Mouse (Mus musculus) cerebellum, adult 2 months (tissue): ENCODE measurements around the gene 9530077C05Rik.

ENCODE experiments used
- CTCF ChIP-seq: fragments of 200-500 bp; IDR thresholded peaks from 2 replicates; pipeline ENCODE4 v1.5.1; 2011; ENCODE audit warnings: low read depth, mild to moderate bottlenecking, control low read depth, low read length, moderate library complexity, borderline replicate concordance; ENCODE audit not compliant: insufficient read depth
- POLR2A ChIP-seq: fragments of 200-500 bp; IDR thresholded peaks from 2 replicates; pipeline ENCODE4 v1.6.1; 2011; ENCODE audit warnings: low read length, control low read depth, borderline replicate concordance; ENCODE audit not compliant: insufficient read depth

- TF ChIP-seq CTCF (peak; percentile 56), POLR2A (no peak)
Observed at GRCm38 (mm10) chr9:22448420-22448819, 37.1 kb downstream of the 9530077C05Rik start.
